Comparison of ENCODE assay signal across 12 mouse cellular contexts in genomic region chr3:108997284-108997683, GRCm38 (mm10). TPM values are rescaled to one million over a fixed set of nuclear protein-coding genes. Genes with fewer than 3 reads are reported as not detected.
DNase-seq lines count a peak whose midpoint lies in the region; ATAC-seq lines count a peak whose summit lies in the region.
"Had no signal": no experiment of that assay in that cellular context is flagged by ENCODE, and none has a peak within 500 bp of the region (broad histone marks: within the 10 kb centered on the region; RNA-seq: fewer than 3 reads in every experiment).

No protein-coding gene starts in this region.

- H3K27me3 ChIP-seq in heart, embryonic 14.5 days (ENCODE audit: control insufficient read depth, insufficient read depth, low read length) = no peaks in the 10 kb centered on the region
- H3K27me3 ChIP-seq in forebrain, embryonic 11.5 days (ENCODE audit: control insufficient read depth, insufficient read depth, low read length) = no peaks in the 10 kb centered on the region
- H3K27me3 ChIP-seq: midbrain, embryonic 13.5 days had no signal

- H3K9me3 ChIP-seq in heart, embryonic 14.5 days (ENCODE audit: control insufficient read depth, low read length) = no peaks in the 10 kb centered on the region
- no peaks in the 10 kb centered on the region for H3K9me3 ChIP-seq in forebrain, embryonic 11.5 days (ENCODE audit: control insufficient read depth, low read length)
- H3K9me3 ChIP-seq: midbrain, embryonic 13.5 days had no signal

- no peak overlapping the region for H3K9ac ChIP-seq in heart, embryonic 14.5 days (ENCODE audit: low read length)
- no peak overlapping the region for H3K9ac ChIP-seq in forebrain, embryonic 11.5 days (ENCODE audit: low read length)
- H3K9ac ChIP-seq: midbrain, embryonic 13.5 days had no signal

- no peak for ATAC-seq in heart, embryonic 14.5 days (ENCODE audit: insufficient number of reproducible peaks, insufficient read depth, low FRiP score, low read depth)
- no peak for ATAC-seq in forebrain, embryonic 11.5 days (replicated peaks; ENCODE audit: low FRiP score)
- ATAC-seq: midbrain, embryonic 13.5 days had no signal

- H3K36me3 ChIP-seq in heart, embryonic 14.5 days (ENCODE audit: control insufficient read depth, insufficient read depth, low read length) = peaks cover 20% of the 10 kb centered on the region
- H3K36me3 ChIP-seq in forebrain, embryonic 11.5 days (ENCODE audit: control insufficient read depth, insufficient read depth, low read length) = no peaks in the 10 kb centered on the region; the same call in 1 of the 2 replicates

- DNase-seq in adrenal gland, adult (ENCODE audit: inconsistent age in 2 of 2, low spot score in 1 of 2) = peak; percentile 59 to 63
- DNase-seq in adrenal gland, postnatal 4 days (ENCODE audit: low spot score in 2 of 2) = no peak
- DNase-seq in B cell, adult 2 months = peak; percentile 8 to 10
- peak; percentile 36 for DNase-seq in lung, postnatal 14 days
- DNase-seq in forebrain, embryonic 11.5 days (ENCODE audit: low spot score) = no peak
- no peak for DNase-seq in cerebellum, adult 9-10 months
- no peak for DNase-seq in gastrocnemius, postnatal 14 days
- DNase-seq: thymus, postnatal 36 days had no signal

- intact Hi-C loops in gastrocnemius, postnatal 14 days (cut with DNase I; ENCODE audit: low total_unique reads) = no loop called here

- no peak overlapping the region for H3K4me3 ChIP-seq in heart, embryonic 14.5 days (ENCODE audit: control insufficient read depth in 1 of 2, insufficient read depth in 1 of 2, low read depth in 1 of 2, low read length in 2 of 2)
- H3K4me3 ChIP-seq in forebrain, embryonic 11.5 days (ENCODE audit: low read depth, low read length) = no peak overlapping the region
- H3K4me3 ChIP-seq: left cerebral cortex, adult 2 months; midbrain, embryonic 13.5 days had no signal

- H3K27ac ChIP-seq in heart, embryonic 14.5 days (replicated peaks in 1 of 2; ENCODE audit: control insufficient read depth in 1 of 2, insufficient read depth in 1 of 2, low read depth in 2 of 2, low read length in 2 of 2) = no peak overlapping the region
- H3K27ac ChIP-seq in forebrain, embryonic 11.5 days (ENCODE audit: low read depth, low read length) = no peak overlapping the region
- H3K27ac ChIP-seq: left cerebral cortex, adult 2 months; midbrain, embryonic 13.5 days had no signal

- H3K4me2 ChIP-seq in heart, embryonic 14.5 days (ENCODE audit: low read length) = peak overlapping the region; percentile 21; the same call in 1 of the 2 replicates
- H3K4me2 ChIP-seq in forebrain, embryonic 11.5 days (ENCODE audit: low read depth, low read length, severe bottlenecking) = no peak overlapping the region
- H3K4me2 ChIP-seq: midbrain, embryonic 13.5 days had no signal

- 37% methylated on average over 11 of the region's 11 CpGs for WGBS in heart, embryonic 14.5 days
- WGBS in forebrain, embryonic 11.5 days = 85% methylated on average over 11 of the region's 11 CpGs

- H3K4me1 ChIP-seq in heart, embryonic 14.5 days (ENCODE audit: control insufficient read depth in 2 of 2, insufficient read depth in 2 of 2, low read length in 2 of 2) = 0 out of 4 replicates have a peak, but pooled peaks cover 2 to 8% of the 10 kb centered on the region in 2 experiments
- no peaks in the 10 kb centered on the region for H3K4me1 ChIP-seq in forebrain, embryonic 11.5 days (replicated peaks; ENCODE audit: control insufficient read depth, insufficient read depth, low read length)
- H3K4me1 ChIP-seq: midbrain, embryonic 13.5 days had no signal

RNA-seq across cellular contexts. Expression of gene Fam102b, which starts 30.1 kb away (rescaled TPM):
- total RNA-seq in adrenal gland, postnatal 4 days (2021) = 10 to 100 TPM; 20.7 to 22.7 TPM
- 9.4 and 9.8 TPM in 2 replicates for polyA plus RNA-seq in heart, embryonic 14.5 days (2014; fragmentation: Nextera tagmentation; extraction: Ambion mirVana)
- polyA plus RNA-seq in forebrain, embryonic 11.5 days (2014; fragmentation: Nextera tagmentation; extraction: Ambion mirVana) = 10.1 and 10.7 TPM in 2 replicates
- 10 to 100 TPM; 11.7 to 18.5 TPM for total RNA-seq in gastrocnemius, postnatal 14 days (2021)

RNA-seq across cellular contexts. Expression of gene Gm9857, which starts 57.0 kb away (rescaled TPM):
- not detected for total RNA-seq in adrenal gland, postnatal 4 days (2021)
- polyA plus RNA-seq in heart, embryonic 14.5 days (2014; fragmentation: Nextera tagmentation; extraction: Ambion mirVana) = not detected in 2 replicates
- polyA plus RNA-seq in forebrain, embryonic 11.5 days (2014; fragmentation: Nextera tagmentation; extraction: Ambion mirVana) = not detected in 2 replicates
- total RNA-seq in gastrocnemius, postnatal 14 days (2021) = not detected
- total RNA-seq: left cerebral cortex, adult 2 months had no signal
- polyA plus RNA-seq: kidney, embryonic 14.5 days had no signal

RNA-seq across cellular contexts. Expression of gene Henmt1, which starts 57.6 kb away (rescaled TPM):
- total RNA-seq in adrenal gland, postnatal 4 days (2021) = under 1 TPM in 1 of 2 experiments, not detected in 1; 0.20 TPM
- polyA plus RNA-seq in heart, embryonic 14.5 days (2014; fragmentation: Nextera tagmentation; extraction: Ambion mirVana) = not detected in 2 replicates
- 0.65 and 1.1 TPM in 2 replicates for polyA plus RNA-seq in forebrain, embryonic 11.5 days (2014; fragmentation: Nextera tagmentation; extraction: Ambion mirVana)
- total RNA-seq in gastrocnemius, postnatal 14 days (2021) = not detected

Comparison
In these comparisons a context has a peak if more than half of its experiments do, and no peak if none do; other contexts are left out.
1. DNase-seq: peak in adrenal gland, adult (2 of 2), B cell, adult 2 months (2 of 2) and lung, postnatal 14 days (single experiment); none in adrenal gland, postnatal 4 days (0 of 2), forebrain, embryonic 11.5 days (single experiment), cerebellum, adult 9-10 months (single experiment) and gastrocnemius, postnatal 14 days (single experiment).